8 mouse cellular contexts compared by ENCODE assay signal in the genomic region with DNA sequence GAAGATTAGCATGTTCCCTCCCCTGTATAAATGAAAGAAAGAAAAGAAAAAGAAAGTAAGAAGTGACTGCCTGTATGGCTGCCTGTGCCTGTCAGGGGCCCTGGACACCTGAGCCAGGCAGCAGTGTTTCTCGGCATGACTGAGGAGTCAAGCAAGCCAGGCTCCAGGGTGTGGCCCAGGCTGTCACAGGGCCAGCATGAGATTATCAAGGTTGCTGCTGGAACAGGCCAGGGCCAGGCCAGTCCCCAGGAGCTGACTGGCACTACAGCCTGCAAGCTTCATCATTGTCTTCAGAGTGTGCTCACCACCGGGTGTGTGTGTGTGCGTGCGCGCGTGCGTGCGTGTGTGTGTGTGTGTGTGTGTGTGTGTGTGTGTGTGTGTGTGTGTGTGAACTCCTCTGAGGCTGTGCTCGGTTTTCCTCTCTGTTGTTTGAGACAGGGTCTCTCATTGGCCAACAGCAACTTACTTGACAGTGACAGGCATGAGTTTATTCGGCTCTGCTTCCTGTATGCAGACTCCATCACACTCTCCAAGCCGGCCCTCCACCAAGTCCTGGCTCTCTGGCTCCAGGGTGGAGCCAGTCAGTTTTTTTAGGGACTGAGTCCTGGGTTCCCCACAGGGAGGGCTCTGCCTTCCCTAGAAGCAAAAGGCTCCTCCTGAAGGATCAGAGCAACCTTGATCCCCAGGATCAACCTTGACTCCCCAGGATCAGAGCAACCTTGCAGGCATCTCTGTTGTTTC. TPM values are rescaled to one million over a fixed set of nuclear protein-coding genes. Genes with fewer than 3 reads are reported as not detected.
DNase-seq lines count a peak whose midpoint lies in the region; ATAC-seq and TF ChIP-seq lines count a peak whose summit lies in the region.

No protein-coding gene starts in this region.

- H3K9me3 ChIP-seq in midbrain, embryonic 10.5 days (replicated peaks), result no peaks in the 10 kb centered on the region
- no peaks in the 10 kb centered on the region for H3K9me3 ChIP-seq in midbrain, postnatal 0 days (ENCODE audit: low read length)
- no peaks in the 10 kb centered on the region for H3K9me3 ChIP-seq in hindbrain, embryonic 14.5 days (ENCODE audit: control insufficient read depth, low read length)

- WGBS in midbrain, embryonic 10.5 days, result 70% methylated on average over 11 of the region's 11 CpGs
- 65% methylated on average over 9 of the region's 11 CpGs for WGBS in midbrain, postnatal 0 days
- 64% methylated on average over 11 of the region's 11 CpGs for WGBS in hindbrain, embryonic 14.5 days

- peaks cover 15% of the 10 kb centered on the region for H3K36me3 ChIP-seq in midbrain, embryonic 10.5 days
- peaks cover 6% of the 10 kb centered on the region; the same call in 1 of the 2 replicates for H3K36me3 ChIP-seq in midbrain, postnatal 0 days (ENCODE audit: insufficient read depth, low read length)
- H3K36me3 ChIP-seq in hindbrain, embryonic 14.5 days (replicated peaks; ENCODE audit: control insufficient read depth, insufficient read depth), result peaks cover 3% of the 10 kb centered on the region

- no peak overlapping the region for H3K4me2 ChIP-seq in midbrain, postnatal 0 days (ENCODE audit: low read depth, low read length, poor library complexity, severe bottlenecking)
- no peak overlapping the region for H3K4me2 ChIP-seq in hindbrain, embryonic 14.5 days (replicated peaks)

- no peak for DNase-seq in midbrain, embryonic 10.5 days (ENCODE audit: low spot score)
- DNase-seq in midbrain, postnatal 0 days (ENCODE audit: low spot score), result no peak
- peak; percentile 66 for DNase-seq in c-Kit-positive CD71-positive TER-119-positive erythroid progenitor cells, embryonic 14.5 days (ENCODE audit: low spot score)
- DNase-seq in hindbrain, embryonic 14.5 days (ENCODE audit: low spot score), result no peak
- DNase-seq in skeletal muscle tissue, adult 2 months (ENCODE audit: low read depth, low spot score), result peak; percentile 75
- DNase-seq in T-cell, adult 2 months (ENCODE audit: low spot score), result no peak
- DNase-seq in right cerebral cortex, postnatal 14 days, result no peak
- no peak for DNase-seq in cerebellum, postnatal 10 days

- H3K9ac ChIP-seq in midbrain, postnatal 0 days (replicated peaks; ENCODE audit: low read length, poor library complexity, severe bottlenecking), result no peak overlapping the region
- 0 out of 2 replicates have a peak overlapping the region, but pooled peaks have one; percentile 47 for H3K9ac ChIP-seq in hindbrain, embryonic 14.5 days

- no peaks in the 10 kb centered on the region for H3K27me3 ChIP-seq in midbrain, embryonic 10.5 days (ENCODE audit: low read depth, poor library complexity, severe bottlenecking)
- H3K27me3 ChIP-seq in midbrain, postnatal 0 days (ENCODE audit: insufficient read depth, low read length), result no peaks in the 10 kb centered on the region
- no peaks in the 10 kb centered on the region for H3K27me3 ChIP-seq in hindbrain, embryonic 14.5 days (ENCODE audit: control insufficient read depth, insufficient read depth, low read length)

- no peak overlapping the region for H3K4me3 ChIP-seq in midbrain, embryonic 10.5 days
- no peak overlapping the region for H3K4me3 ChIP-seq in midbrain, postnatal 0 days (ENCODE audit: low read depth, low read length)
- H3K4me3 ChIP-seq in hindbrain, embryonic 14.5 days (replicated peaks; ENCODE audit: low read length), result no peak overlapping the region

- ATAC-seq in midbrain, postnatal 0 days (ENCODE audit: low FRiP score), result no peak
- no peak for ATAC-seq in hindbrain, embryonic 14.5 days (ENCODE audit: low FRiP score)

- H3K4me1 ChIP-seq in midbrain, embryonic 10.5 days, result peaks cover 83% of the 10 kb centered on the region
- H3K4me1 ChIP-seq in midbrain, postnatal 0 days (ENCODE audit: insufficient read depth, low read length), result peaks cover 2% of the 10 kb centered on the region
- peaks cover 28% of the 10 kb centered on the region for H3K4me1 ChIP-seq in hindbrain, embryonic 14.5 days (replicated peaks; ENCODE audit: control insufficient read depth, insufficient read depth, low read length)

- peak overlapping the region; percentile 70 for H3K27ac ChIP-seq in midbrain, embryonic 10.5 days (replicated peaks)
- H3K27ac ChIP-seq in midbrain, postnatal 0 days (ENCODE audit: low read depth, low read length), result no peak overlapping the region
- H3K27ac ChIP-seq in hindbrain, embryonic 14.5 days, result peak overlapping the region; percentile 17; the same call in 1 of the 2 replicates

- TF ChIP-seq CTCF in midbrain, postnatal 0 days (IDR thresholded peaks at IDR 0.05), result no peak

RNA-seq across cellular contexts. Expression of a gene that starts 18.8 kb away (rescaled TPM):
- 12.3 and 14.6 TPM in 2 replicates for polyA plus RNA-seq in midbrain, embryonic 10.5 days (2016; fragmentation: Nextera tagmentation; extraction: Ambion mirVana)
- total RNA-seq in midbrain, postnatal 0 days (2014; rRNA removed), result 11.5 and 15.3 TPM in 2 replicates
- 6.6 and 7.1 TPM in 2 replicates for polyA plus RNA-seq in midbrain, postnatal 0 days (2015; fragmentation: Nextera tagmentation; extraction: Ambion mirVana)
- polyA plus RNA-seq in hindbrain, embryonic 14.5 days (2014; fragmentation: Nextera tagmentation; extraction: Ambion mirVana), result 12.6 and 12.9 TPM in 2 replicates

RNA-seq across cellular contexts. Expression of a gene that starts 43.7 kb away (rescaled TPM):
- polyA plus RNA-seq in midbrain, embryonic 10.5 days (2016; fragmentation: Nextera tagmentation; extraction: Ambion mirVana), result 3.7 and 5.3 TPM in 2 replicates
- 28.0 and 30.0 TPM in 2 replicates for total RNA-seq in midbrain, postnatal 0 days (2014; rRNA removed)
- 4.9 and 7.1 TPM in 2 replicates for polyA plus RNA-seq in midbrain, postnatal 0 days (2015; fragmentation: Nextera tagmentation; extraction: Ambion mirVana)
- 5.4 and 5.9 TPM in 2 replicates for polyA plus RNA-seq in hindbrain, embryonic 14.5 days (2014; fragmentation: Nextera tagmentation; extraction: Ambion mirVana)

Comparison
In these comparisons a context has a peak if more than half of its experiments do, and no peak if none do; other contexts are left out.
1. DNase-seq: peak in c-Kit-positive CD71-positive TER-119-positive erythroid progenitor cells, embryonic 14.5 days (single experiment) and skeletal muscle tissue, adult 2 months (single experiment); none in midbrain, embryonic 10.5 days (single experiment), midbrain, postnatal 0 days (single experiment), hindbrain, embryonic 14.5 days (single experiment), T-cell, adult 2 months (single experiment), right cerebral cortex, postnatal 14 days (single experiment) and cerebellum, postnatal 10 days (0 of 2).